ENCODE assay signal across 18 mouse cellular contexts in genomic region chr10:62461321-62461720, GRCm38 (mm10). TPM values are rescaled to one million over a fixed set of nuclear protein-coding genes. Genes with fewer than 3 reads are reported as not detected.
"Had no signal": no experiment of that assay in that cellular context is flagged by ENCODE, and none has a peak within 500 bp of the region (broad histone marks: within the 10 kb centered on the region; RNA-seq: fewer than 3 reads in every experiment).

No protein-coding gene starts in this region.

- DNase-seq: heart, postnatal 10 days; heart, postnatal 14 days; heart, postnatal 36 days; heart, postnatal 4 days; kidney, adult 11 months; kidney, adult 18-20 months; kidney, adult 2 months; kidney, adult 8-10 months; kidney, adult 9 months; kidney, postnatal 10 days; kidney, postnatal 14 days; kidney, postnatal 25 days; kidney, postnatal 36 days; kidney, postnatal 4 days; layer of hippocampus, adult 9-11 months; layer of hippocampus, postnatal 36 days had no signal

RNA-seq across cellular contexts. Expression of gene Hkdc1, which starts 39.0 kb away (rescaled TPM):
- total RNA-seq: heart, postnatal 10 days; heart, postnatal 14 days; heart, postnatal 25 days; heart, postnatal 36 days; heart, postnatal 4 days; hematopoietic stem cell, adult 5-6 weeks had no signal
